Mouse (Mus musculus) adrenal gland, adult 8-10 months (tissue): ENCODE measurements around the gene Mycbpap. TPM values are rescaled to one million over a fixed set of nuclear protein-coding genes. Genes with fewer than 3 reads are reported as not detected.

ENCODE experiments used
- total RNA-seq, 4 experiments: library from RNA; stranded (reverse); gene quantifications; 2 replicates each; pipeline ENCODE4 v1.2.4; 2022

Gene Mycbpap
- total RNA-seq, 4 experiments from 2014 or later: 10.3 to 17.9 (median 13.4) TPM

Other genes starting within 250 kb of the Mycbpap start
- not detected for gene Gm21885, start 239.9 kb downstream of the Mycbpap start, total RNA-seq
- 100 to 1,000 TPM in 1 of 4 experiments, 10 to 100 TPM in 3; 53.7 to 100 (median 73.5) TPM for gene Luc7l3, start 199.8 kb downstream of the Mycbpap start, total RNA-seq
- 100 to 1,000 TPM; 118 to 169 (median 156) TPM for gene Ankrd40, start 193.7 kb downstream of the Mycbpap start, total RNA-seq
- gene Abcc3, start 128.7 kb downstream of the Mycbpap start, total RNA-seq: 10 to 100 TPM in 2 of 4 experiments, 1 to 10 TPM in 2; 4.7 to 15.0 (median 9.4) TPM
- under 1 TPM; 0.14 to 0.73 (median 0.21) TPM for gene Cacna1g, start 47.5 kb downstream of the Mycbpap start, total RNA-seq
- gene Spata20, start 35.6 kb downstream of the Mycbpap start, total RNA-seq: not detected
- gene Epn3, start 21.8 kb downstream of the Mycbpap start, total RNA-seq: 10 to 100 TPM; 45.0 to 65.6 (median 56.0) TPM
- gene Rsad1, start 27.5 kb upstream of the Mycbpap start, total RNA-seq: 10 to 100 TPM; 15.3 to 35.4 (median 25.1) TPM
- under 1 TPM in 1 of 4 experiments, not detected in 3; 0.21 TPM for gene Chad, start 43.3 kb upstream of the Mycbpap start, total RNA-seq
- gene Acsf2, start 80.1 kb upstream of the Mycbpap start, total RNA-seq: 100 to 1,000 TPM; 191 to 242 (median 213) TPM
- 100 to 1,000 TPM in 2 of 4 experiments, 10 to 100 TPM in 2; 91.8 to 129 (median 106) TPM for gene Lrrc59, start 108.0 kb upstream of the Mycbpap start, total RNA-seq
- gene Mrpl27, start 132.0 kb upstream of the Mycbpap start, total RNA-seq: 10 to 100 TPM; 71.9 to 79.9 (median 77.6) TPM
- 1 to 10 TPM in 1 of 4 experiments, under 1 TPM in 2, not detected in 1; 0.42 to 1.2 (median 0.62) TPM for gene Eme1, start 132.2 kb upstream of the Mycbpap start, total RNA-seq
- gene Xylt2, start 155.8 kb upstream of the Mycbpap start, total RNA-seq: 10 to 100 TPM; 13.4 to 24.5 (median 18.0) TPM
- gene Gm11541, start 182.8 kb upstream of the Mycbpap start, total RNA-seq: not detected
- gene Cdc34b, start 220.0 kb upstream of the Mycbpap start, total RNA-seq: under 1 TPM in 2 of 4 experiments, not detected in 2; 0.41 to 0.56 TPM